Mouse (Mus musculus): ENCODE data around the gene Fbxo30.

DNA sequence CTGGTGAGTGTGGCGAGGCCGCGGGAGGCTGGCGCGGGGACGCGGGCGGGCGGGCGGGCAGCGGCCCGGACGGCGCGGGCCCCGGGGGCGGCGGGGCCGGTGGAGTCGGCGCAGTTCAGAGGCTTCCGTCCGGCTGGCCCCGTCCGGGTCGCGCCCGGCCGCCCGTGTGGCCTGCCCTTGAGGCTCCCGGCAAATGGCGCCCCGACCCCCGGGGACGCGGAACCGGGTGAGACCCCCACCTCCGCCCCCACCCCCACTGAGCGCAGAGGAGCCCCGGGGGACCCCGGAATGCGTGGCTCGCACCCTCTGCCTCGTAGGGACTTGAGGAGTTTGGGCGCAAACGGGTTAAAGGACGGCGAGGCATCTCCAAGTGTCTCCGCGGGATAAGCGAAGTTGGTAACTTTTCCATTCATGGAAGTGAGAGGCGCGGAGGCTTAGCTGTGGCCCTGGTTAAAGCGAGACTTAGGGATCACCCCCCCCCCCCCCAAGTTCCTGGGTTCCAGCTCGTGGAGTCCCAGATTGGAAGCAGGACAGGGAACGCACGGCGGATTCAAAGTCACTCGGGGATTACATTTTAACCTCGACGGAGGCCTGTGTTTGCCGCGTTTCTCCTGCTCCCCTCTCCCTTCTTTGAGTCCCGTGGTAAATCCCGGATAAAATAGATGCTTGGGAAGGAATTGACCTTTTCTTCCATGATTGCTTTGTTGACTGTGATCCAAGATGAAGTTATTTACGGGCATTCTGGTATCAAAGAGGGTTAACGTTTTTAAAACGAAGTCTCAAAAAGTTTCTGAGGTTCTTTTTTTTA, 572 bp downstream of the Fbxo30 start:
- TF ChIP-seq CTCF (IDR thresholded peaks at IDR 0.05; ENCODE audit: control insufficient read depth, insufficient read depth, insufficient replicate concordance, low read depth, low read length) (no peak), POLR2A (IDR thresholded peaks at IDR 0.05; ENCODE audit: control insufficient read depth, low read depth, low read length) (no peak)
